Mouse (Mus musculus) CH12.LX (cell line): ENCODE data around the gene Traf4.

Experiments
- CHD2 ChIP-seq: IDR thresholded peaks from 2 replicates; pipeline ENCODE4 v1.6.1; 2011; ENCODE audit warnings: low read length, improper control_type of control experiment
- CTCF ChIP-seq, 2 experiments: IDR thresholded peaks in 1 of 2; conservative IDR thresholded peaks in 1 of 2; 2 replicates each; pipeline ENCODE4 v1.5.1; 2011 to 2012; ENCODE audit warnings: low read depth in 2 of 2, low read length in 2 of 2, improper control_type of control experiment in 1 of 2, inconsistent platforms in 1 of 2, mild to moderate bottlenecking in 1 of 2, moderate library complexity in 1 of 2
- KAT2A ChIP-seq: IDR thresholded peaks from 2 replicates; pipeline ENCODE4 v1.6.1; 2012; ENCODE audit warnings: low read length, improper control_type of control experiment, inconsistent platforms; ENCODE audit not compliant: insufficient replicate concordance
- MAX ChIP-seq: IDR thresholded peaks from 2 replicates; pipeline ENCODE4 v1.6.1; 2011; ENCODE audit warnings: low read length, improper control_type of control experiment
- POLR2A ChIP-seq: IDR thresholded peaks from 2 replicates; pipeline ENCODE4 v1.6.1; 2011; ENCODE audit warnings: low read depth, mild to moderate bottlenecking, improper control_type of control experiment, low read length
- RCOR1 ChIP-seq: conservative IDR thresholded peaks from 2 replicates; pipeline ENCODE4 v1.6.1; 2012; ENCODE audit warnings: low read depth, mild to moderate bottlenecking, inconsistent platforms, low read length, improper control_type of control experiment
- TCF12 ChIP-seq: IDR thresholded peaks from 2 replicates; pipeline ENCODE4 v1.6.1; 2014; ENCODE audit warnings: low read depth, mild to moderate bottlenecking, inconsistent platforms, low read length, improper control_type of control experiment
- ZKSCAN1 ChIP-seq: IDR thresholded peaks from 2 replicates; pipeline ENCODE4 v1.6.1; 2012; ENCODE audit warnings: low read depth, inconsistent platforms, low read length, improper control_type of control experiment, borderline replicate concordance

- no peak for TF ChIP-seq CHD2
- no peak for TF ChIP-seq ZKSCAN1
- TF ChIP-seq KAT2A, result no peak
- TF ChIP-seq MAX, result no peak
- no peak for TF ChIP-seq CTCF (conservative IDR thresholded peaks at IDR 0.05 in 1 of 2, IDR thresholded peaks at IDR 0.05 in 1 of 2; ENCODE audit: low read depth in 2 of 2, low read length in 2 of 2)
- no peak for TF ChIP-seq POLR2A
- no peak for TF ChIP-seq TCF12
- TF ChIP-seq RCOR1, result no peak
Observed at GRCm38 (mm10) chr11:78116146-78116410, 49.3 kb downstream of the Traf4 start.
